Mouse (Mus musculus): ENCODE measurements around the gene Ror2.

The Ror2 gene

GRCm38 (mm10) chr13:53271595-53271994 is 14.3 kb downstream of the Ror2 start:
- DNase-seq = no peak

DNA sequence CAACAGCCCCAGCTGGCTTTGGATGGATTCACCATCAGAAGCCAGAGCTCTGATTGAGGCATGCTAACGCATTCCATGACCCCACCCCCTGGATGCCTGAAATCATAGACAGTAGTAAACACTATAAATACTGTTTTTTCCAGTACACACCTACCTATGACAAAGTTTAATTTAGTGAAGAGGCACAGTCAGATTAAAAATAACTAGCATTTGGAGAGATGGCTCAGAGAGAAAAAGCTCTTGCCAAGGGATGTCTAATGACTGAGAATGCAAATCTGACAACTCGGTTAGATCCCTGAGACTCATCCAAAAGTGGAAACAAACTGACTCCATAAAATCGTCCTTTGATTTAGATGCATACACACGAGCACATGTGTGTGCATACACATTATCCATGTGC is 15.4 kb downstream of the Ror2 start:
- no peak for DNase-seq

- no peak for DNase-seq
Observed at GRCm38 (mm10) chr13:53268541-53268940, 17.4 kb downstream of the Ror2 start.

- no peak for DNase-seq
Observed at GRCm38 (mm10) chr13:53267849-53268248, 18.1 kb downstream of the Ror2 start.

- no peak for DNase-seq
Observed at GRCm38 (mm10) chr13:53267155-53267554, 18.8 kb downstream of the Ror2 start.

GRCm38 (mm10) chr13:53266543-53266951 is 19.4 kb downstream of the Ror2 start:
- DNase-seq = no peak

DNA sequence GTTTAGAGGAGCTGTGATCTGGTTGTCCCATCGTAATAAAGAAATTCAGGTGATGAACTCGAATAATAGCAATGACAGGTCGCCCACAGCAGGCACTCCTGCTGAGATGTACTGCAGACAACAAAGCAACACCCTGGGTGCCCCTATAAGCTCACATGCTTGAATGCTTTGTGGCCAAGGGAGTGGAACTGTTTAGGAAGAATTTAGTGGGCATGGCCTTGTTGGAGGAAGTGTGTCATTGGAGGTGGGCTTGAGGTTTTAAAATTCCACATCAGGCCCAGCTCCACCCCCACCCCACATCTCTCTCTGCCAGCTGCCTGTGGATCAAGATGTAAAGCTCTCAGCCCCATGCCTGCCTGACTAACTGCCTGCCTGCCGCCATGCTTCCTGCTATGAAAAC is 21.0 kb downstream of the Ror2 start:
- no peak for DNase-seq

DNA sequence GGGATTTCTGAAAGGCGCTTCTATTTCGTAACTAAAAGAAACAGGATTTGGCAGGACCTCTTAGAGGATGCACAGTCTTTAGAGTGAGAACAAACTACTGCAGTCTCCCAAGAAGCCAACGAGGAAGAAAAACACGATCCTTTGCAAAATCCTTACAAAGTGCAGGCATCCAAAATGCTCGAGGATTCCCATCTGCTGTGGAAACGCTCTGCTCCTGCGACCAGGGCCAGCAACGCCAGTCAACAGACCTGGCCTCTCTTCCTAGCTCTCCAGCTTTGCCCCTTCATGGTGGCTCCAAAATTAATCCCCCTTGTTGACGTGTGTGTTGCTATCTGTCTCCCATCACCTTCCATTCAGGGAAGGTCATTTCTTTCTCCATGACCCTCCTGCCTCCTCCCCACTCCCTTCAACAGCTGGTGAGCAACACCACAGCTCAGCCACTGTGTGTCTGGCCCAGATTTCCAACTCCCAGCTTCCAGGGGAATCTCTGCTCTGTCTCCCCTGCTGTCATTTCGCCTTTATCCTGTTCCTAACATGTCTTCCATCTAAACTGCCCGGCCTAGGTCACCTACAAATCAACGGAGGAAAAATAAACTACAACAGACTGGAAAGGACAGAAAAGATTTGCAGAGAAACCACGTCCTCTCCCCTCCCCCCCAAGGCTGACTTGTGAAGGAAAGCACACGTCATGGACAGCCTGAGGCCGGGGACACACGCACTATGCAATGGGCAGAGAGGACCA is 23.2 kb downstream of the Ror2 start:
- DNase-seq = no peak

GRCm38 (mm10) chr13:53261106-53261771 is 24.7 kb downstream of the Ror2 start:
- no peak for DNase-seq

DNA sequence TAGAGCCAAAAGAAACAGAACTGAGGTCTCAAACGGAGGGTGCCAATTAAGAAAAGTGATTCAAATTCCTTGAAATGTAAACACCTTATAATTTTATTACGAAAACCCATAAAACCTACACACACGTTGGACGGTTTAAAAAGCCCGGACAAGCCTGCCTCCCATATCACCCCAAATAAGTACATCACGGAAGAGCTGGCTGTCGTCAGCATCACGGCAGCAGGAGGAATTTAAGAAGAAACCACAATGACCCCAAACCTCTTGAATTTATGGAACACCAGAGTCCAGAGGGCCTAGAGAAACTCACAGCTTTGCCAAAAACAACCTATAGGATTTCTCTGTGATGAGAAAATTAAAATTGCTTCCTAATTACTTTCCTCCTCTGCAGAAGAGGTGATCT is 27.0 kb downstream of the Ror2 start:
- DNase-seq = no peak

DNA sequence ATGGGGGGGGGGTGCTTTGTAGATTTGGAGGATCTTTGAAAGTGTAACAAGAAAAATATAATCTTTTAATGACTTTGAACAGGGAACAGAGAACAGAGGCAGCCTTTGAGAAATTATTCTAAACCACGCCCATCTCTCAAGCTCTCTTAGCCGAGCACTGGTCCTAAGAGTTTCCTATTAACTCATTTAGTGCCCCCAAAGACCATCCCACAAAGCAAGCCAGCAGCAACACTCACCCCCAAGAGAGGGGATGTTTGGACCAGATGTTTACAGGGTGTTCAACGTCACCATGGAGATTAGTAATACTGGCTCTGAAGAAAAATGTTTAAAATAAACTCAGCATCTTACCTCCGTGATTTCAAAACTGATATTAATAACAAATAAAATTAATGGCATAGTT is 27.4 kb downstream of the Ror2 start:
- no peak for DNase-seq

DNA sequence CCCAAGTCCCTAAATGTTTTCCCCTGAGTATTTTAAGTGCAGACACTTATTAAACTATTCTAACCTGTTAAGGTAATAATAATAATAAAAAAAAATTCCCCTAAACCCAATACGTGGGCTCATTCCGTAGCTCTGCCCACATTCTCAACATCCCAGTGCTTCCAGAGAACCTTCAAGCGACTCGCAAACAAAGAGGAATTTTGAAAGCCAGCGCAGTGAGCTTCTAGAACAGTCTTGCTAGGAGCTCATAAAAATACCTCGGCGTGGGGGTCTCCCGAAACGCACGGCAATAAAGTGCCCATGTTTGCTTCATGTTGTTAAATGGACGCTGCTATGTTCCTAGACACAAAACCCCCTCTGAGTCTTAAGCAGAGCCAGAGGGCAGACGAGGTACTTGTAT is 32.7 kb downstream of the Ror2 start:
- no peak for DNase-seq

DNA sequence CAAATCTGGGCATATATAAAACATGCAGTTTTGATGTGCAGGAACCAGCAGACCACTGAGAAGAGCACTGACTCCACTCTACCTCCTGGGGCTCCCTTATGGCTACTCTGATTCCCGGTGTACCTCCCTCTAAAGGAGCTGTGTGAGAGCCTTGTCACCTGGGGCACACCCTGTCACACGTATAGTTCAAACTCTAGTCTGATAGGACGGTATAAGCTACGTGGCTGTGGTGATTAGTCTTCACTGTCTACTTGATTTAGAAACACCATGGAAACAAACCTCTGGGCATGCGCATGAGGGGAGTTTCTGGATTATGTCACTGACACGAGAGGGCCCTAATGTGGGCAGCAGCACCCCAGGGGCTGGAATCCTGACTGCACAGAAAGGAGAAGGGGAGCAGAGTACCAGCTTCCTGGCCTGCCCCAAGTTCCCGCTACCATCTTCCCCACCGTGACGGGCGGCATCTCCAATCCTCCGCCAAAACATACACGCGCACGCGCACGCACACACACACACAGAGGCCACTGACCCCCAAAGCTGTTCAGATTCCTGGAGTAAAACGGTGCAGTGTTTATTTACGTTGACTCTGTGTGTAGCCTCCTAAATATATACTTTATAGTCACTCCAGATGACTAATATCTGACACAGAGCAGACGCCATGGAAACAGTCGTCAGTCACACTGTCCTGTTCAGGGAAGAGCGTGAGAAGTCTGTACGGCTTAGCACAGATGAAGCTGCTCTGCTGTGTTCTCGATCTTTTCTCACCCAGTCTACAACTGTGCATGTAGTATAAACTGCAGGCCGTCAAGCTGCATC is 37.1 kb downstream of the Ror2 start:
- DNase-seq = no peak

DNA sequence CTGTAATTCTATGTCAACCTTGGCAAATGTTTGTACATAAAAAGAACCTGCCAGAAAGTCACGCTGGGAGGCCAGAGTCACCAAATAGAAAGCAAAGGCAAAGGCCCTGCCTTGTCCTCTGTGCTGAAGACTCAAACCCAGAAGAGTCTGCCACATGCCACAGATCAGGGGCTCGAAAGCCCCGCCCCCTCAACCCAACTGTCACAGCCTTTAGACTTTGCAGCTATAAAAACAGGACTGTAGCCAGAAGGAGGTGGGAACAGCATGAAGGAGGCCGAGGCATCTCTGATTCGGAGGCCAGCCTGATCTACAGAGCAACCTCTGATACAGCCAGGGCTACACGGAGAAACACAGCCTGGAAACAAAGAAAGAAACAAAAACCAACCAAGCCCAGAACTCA is 37.8 kb downstream of the Ror2 start:
- no peak for DNase-seq

- DNase-seq = no peak
Observed at GRCm38 (mm10) chr13:53247175-53247574, 38.7 kb downstream of the Ror2 start.

GRCm38 (mm10) chr13:53244151-53244550 is 41.8 kb downstream of the Ror2 start:
- no peak for DNase-seq

GRCm38 (mm10) chr13:53237455-53237854 is 48.5 kb downstream of the Ror2 start:
- no peak for DNase-seq

- no peak for DNase-seq
Observed at GRCm38 (mm10) chr13:53236434-53237401, 49.2 kb downstream of the Ror2 start.

DNA sequence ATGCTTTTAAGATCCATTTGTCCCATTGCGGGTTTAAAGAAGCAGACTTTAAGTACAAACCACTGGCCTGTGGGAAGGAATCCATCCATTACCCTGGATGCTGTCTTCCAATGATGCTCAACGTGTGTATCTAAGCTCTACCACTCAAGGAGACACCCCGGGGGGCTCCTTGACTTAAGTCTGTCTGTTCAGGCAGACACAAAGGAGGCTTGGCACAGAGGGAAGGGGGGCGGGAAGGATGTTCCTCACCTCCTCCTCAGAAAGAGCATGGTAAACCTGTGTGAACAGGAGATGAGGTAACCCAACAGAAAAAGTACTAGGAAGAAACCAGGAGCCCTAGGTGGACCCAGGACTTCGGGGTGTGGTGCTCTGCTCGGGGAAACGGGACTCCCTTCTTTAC is 50.0 kb downstream of the Ror2 start:
- no peak for DNase-seq

GRCm38 (mm10) chr13:53234844-53235243 is 51.1 kb downstream of the Ror2 start:
- DNase-seq = no peak

DNA sequence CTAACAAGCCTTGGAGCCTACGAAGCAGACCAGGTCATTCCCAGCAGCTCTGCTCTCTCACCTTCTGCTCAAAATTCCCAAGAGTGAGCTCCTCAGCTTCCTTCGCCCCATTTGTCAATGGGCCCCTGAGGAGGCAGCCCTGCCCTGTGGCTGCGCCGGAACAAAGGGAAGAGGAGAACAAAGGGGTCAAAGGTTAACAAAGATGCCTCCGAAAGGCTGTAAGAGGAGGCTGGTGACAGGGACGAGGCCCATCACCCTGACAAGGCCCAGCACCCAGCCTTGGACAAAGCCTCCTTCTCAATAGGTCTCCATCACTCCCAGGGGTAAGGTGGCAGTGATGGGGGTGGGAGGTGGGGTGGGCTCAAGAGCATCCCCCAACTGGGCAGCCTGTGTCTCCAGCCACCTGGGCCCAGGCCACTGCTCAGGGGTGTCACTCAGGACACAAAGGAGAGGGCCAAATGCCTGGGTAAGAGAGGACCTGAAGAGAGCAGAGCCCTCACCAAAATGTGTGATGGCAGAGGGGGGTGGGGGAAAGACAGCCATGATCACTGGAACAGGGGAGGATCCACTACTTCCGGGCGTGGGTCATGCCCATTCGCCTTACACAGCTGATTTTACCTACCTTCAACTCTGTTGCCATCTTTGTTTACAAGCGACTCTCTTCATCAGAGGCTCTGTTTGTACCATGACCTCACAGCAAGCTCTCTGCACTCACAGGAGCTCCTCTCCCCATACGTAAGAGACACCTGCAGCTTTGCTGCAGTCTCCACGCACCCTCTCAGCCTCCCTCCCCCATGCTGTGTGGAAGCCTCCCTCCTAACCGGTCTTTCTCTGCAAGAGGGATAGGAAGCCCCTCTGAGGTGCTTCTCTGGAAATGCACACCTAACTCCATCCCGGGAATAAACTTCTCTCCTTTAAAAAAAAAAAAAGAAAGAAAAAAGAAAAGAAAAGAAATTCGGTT is 51.8 kb downstream of the Ror2 start:
- DNase-seq = no peak
